Mouse (Mus musculus) activated CD4-positive, CD25-positive, alpha-beta regulatory T cell (primary cell): Measurements from ENCODE around the gene Fam24a. TPM values are rescaled to one million over a fixed set of nuclear protein-coding genes. Genes with fewer than 3 reads are reported as not detected.

Source experiments
- polyA plus RNA-seq, 2 experiments: library from polyadenylated mRNA; unstranded; fragments of 100-300 nt; shearing (Covaris generic); gene quantifications; one replicate each; pipeline ENCODE4 v1.2.1; 2017

Gene Fam24a
- polyA plus RNA-seq = not detected

DNA sequence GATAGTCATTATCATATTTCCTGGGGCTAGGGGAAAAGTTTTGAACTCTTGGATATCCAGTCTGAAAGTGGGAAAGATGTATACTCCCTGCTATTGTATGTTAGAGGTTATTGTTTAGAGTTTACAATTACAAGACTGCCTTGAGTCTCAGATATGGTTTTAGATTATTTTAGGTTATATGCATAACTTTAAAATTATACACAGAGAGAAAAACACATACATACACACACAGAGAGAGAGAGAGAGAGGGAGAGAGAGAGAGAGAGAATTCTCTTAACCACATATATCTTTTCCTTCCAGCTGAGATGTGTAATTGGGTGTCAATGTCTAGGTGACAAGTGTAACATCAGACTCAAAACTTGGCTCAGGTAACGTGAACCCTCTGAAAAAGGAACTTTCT is at the start of gene Fam24a:
Fam24a (plus strand) TSS at position 301 of the 400 bp plus-strand sequence.

DNA sequence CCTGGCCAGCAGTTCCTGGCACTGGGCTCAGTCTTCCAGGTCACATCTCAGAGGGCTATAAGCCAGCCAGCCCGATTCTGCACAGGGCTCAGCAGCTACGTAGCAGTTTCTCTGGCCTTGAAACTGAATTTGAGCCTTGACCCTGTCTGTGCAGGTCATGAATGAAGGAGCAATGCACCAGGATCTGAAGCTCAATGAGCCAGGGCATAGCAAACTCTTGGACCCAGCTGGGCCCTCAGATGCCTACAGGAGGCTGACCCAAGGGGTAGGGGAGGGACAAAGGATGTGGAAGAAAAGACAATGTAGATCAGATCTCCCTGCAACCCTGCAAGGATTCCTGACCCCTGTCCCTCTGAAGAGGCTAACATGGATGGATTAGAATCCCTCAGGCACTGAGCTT is 11.5 kb upstream of the Fam24a start, which contains the start of gene Cuzd1:
Cuzd1 (minus strand) TSS at position 101 of the 400 bp plus-strand sequence.

GRCm38 (mm10) chr7:131329416-131329815 is 4.2 kb upstream of the Fam24a start, which contains the start of gene Fam24b:
Gene Fam24b (minus strand): TSS chr7:131329516.

GRCm38 (mm10) chr7:131362615-131363300 is 29.1 kb downstream of the Fam24a start, which contains the start of gene 2310057M21Rik:
Gene 2310057M21Rik (minus strand): TSS chr7:131362759.

DNA sequence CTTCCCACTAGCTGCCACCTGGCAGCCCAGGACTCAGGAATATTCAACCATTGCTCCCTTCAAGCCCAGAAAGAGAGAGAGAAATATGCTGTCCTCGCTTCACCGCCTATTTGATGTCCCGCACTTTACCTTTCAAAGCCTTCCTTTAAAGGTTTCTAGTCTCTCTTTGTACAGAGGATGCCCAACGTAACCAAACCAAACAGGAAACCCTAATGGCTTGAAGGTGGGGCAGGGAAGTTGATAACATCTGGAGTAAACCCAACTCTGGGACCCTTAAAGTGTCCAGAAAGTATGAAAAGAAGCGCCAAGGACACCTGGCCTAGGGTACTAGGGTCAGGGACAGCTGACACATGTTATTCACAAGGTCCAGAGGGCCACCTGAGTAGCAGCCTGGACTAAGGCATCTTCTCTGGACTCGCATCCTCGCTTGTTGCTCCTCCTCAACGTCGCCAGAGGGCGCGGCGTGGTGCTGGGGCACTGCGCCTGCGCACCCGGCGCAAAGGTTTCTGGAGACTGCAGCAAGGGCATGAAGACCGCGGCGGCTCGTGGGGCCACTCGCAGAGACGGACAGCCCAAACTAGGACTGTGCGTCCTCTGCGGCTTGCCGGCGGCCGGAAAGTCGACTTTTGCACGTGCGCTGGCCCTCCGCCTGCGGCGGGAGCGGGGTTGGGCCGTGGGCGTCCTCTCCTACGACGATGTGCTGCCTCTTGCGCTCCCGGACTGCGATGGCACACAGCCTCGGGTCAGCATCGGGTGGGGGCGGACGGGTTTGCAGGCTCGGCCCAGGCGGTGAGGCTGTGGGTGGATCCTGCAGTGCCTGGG is 37.2 kb downstream of the Fam24a start, which contains the start of gene Pstk:
Pstk (plus strand) TSS at position 494 of the 822 bp plus-strand sequence.

Other genes starting within 250 kb of the Fam24a start
- gene 4933402N03Rik, start 187.6 kb upstream of the Fam24a start, polyA plus RNA-seq = not detected
- gene 5430419D17Rik, start 159.5 kb upstream of the Fam24a start, polyA plus RNA-seq = under 1 TPM in 1 of 2 experiments, not detected in 1; 0.17 TPM
- gene Cuzd1, start 11.6 kb upstream of the Fam24a start, polyA plus RNA-seq = not detected
- gene Fam24b, start 4.3 kb upstream of the Fam24a start, polyA plus RNA-seq = not detected
- 10 to 100 TPM; 15.6 to 28.4 TPM for gene 2310057M21Rik, start 28.9 kb downstream of the Fam24a start, polyA plus RNA-seq
- gene Pstk, start 37.3 kb downstream of the Fam24a start, polyA plus RNA-seq = 10 to 100 TPM; 38.5 to 42.3 TPM
- 10 to 100 TPM; 18.6 to 24.8 TPM for gene Ikzf5, start 76.7 kb downstream of the Fam24a start, polyA plus RNA-seq
- 10 to 100 TPM; 24.8 to 28.1 TPM for gene Acadsb, start 76.7 kb downstream of the Fam24a start, polyA plus RNA-seq
- gene Hmx3, start 209.0 kb downstream of the Fam24a start, polyA plus RNA-seq = under 1 TPM in 1 of 2 experiments, not detected in 1; 0.36 TPM
- gene Hmx2, start 214.9 kb downstream of the Fam24a start, polyA plus RNA-seq = not detected
- gene Bub3, start 226.4 kb downstream of the Fam24a start, polyA plus RNA-seq = 100 to 1,000 TPM; 135 to 174 TPM